Mouse (Mus musculus): ENCODE data around the gene Dll4. TPM values are rescaled to one million over a fixed set of nuclear protein-coding genes. Genes with fewer than 3 reads are reported as not detected.
A peak's percentile ranks its signal among the peaks of the same experiment; 100 is the strongest.

The Dll4 gene
- polyA plus RNA-seq, 1 experiment, result 0.04 TPM

- Histone ChIP-seq H3K4me1 (ENCODE audit: control insufficient read depth) (peaks cover 21% of the 10 kb centered on the region), H3K36me3 (ENCODE audit: control insufficient read depth) (no peaks in the 10 kb centered on the region), H3K9me3 (ENCODE audit: control insufficient read depth, low read length) (no peaks in the 10 kb centered on the region), H3K4me3 (replicated peaks) (peak overlapping the region; percentile 65), H3K27me3 (ENCODE audit: control insufficient read depth) (peaks cover 21% of the 10 kb centered on the region)
- TF ChIP-seq TAL1 (IDR thresholded peaks at IDR 0.05; ENCODE audit: low read length) (no peak), GATA1 (IDR thresholded peaks at IDR 0.05; ENCODE audit: low read length) (no peak)
Measured at GRCm38 (mm10) chr2:119337425-119338265, 12.1 kb downstream of the Dll4 start.

GRCm38 (mm10) chr2:119344537-119345138 lies 19.1 kb downstream of the Dll4 start:
- H3K27me3 ChIP-seq (ENCODE audit: control insufficient read depth), result peaks cover 8% of the 10 kb centered on the region
- no peak overlapping the region for H3K4me3 ChIP-seq (replicated peaks)
- no peaks in the 10 kb centered on the region for H3K4me1 ChIP-seq (ENCODE audit: control insufficient read depth)
- no peaks in the 10 kb centered on the region for H3K9me3 ChIP-seq (ENCODE audit: control insufficient read depth, low read length)
- no peak for TF ChIP-seq GATA1 (IDR thresholded peaks at IDR 0.05; ENCODE audit: low read length)
- no peak for TF ChIP-seq TAL1 (IDR thresholded peaks at IDR 0.05; ENCODE audit: low read length)
- H3K36me3 ChIP-seq (ENCODE audit: control insufficient read depth), result no peaks in the 10 kb centered on the region

GRCm38 (mm10) chr2:119350555-119351486 lies 25.2 kb downstream of the Dll4 start, which contains the start of gene Chac1:
Gene Chac1, plus strand, starts transcription at chr2:119351229.
- TF ChIP-seq TAL1 (IDR thresholded peaks at IDR 0.05; ENCODE audit: low read length) (no peak), GATA1 (IDR thresholded peaks at IDR 0.05; ENCODE audit: low read length) (no peak)
- Histone ChIP-seq H3K27me3 (ENCODE audit: control insufficient read depth) (peaks cover 41% of the 10 kb centered on the region), H3K4me3 (replicated peaks) (peak within 1 kb of the TSS; percentile 83)

GRCm38 (mm10) chr2:119353707-119354106 lies 28.1 kb downstream of the Dll4 start:
- Histone ChIP-seq H3K4me1 (ENCODE audit: control insufficient read depth) (peaks cover 23% of the 10 kb centered on the region), H3K4me3 (replicated peaks) (no peak overlapping the region), H3K36me3 (ENCODE audit: control insufficient read depth) (peaks cover 17% of the 10 kb centered on the region), H3K27me3 (ENCODE audit: control insufficient read depth) (peaks cover 34% of the 10 kb centered on the region), H3K9me3 (ENCODE audit: control insufficient read depth, low read length) (no peaks in the 10 kb centered on the region)
- TF ChIP-seq GATA1 (IDR thresholded peaks at IDR 0.05; ENCODE audit: low read length) (no peak), TAL1 (IDR thresholded peaks at IDR 0.05; ENCODE audit: low read length) (no peak)

More at GRCm38 (mm10) chr2:119350555-119351486, 25.2 kb downstream of the Dll4 start, which contains the start of gene Chac1:
- H3K4me1 ChIP-seq (ENCODE audit: control insufficient read depth), result peaks cover 20% of the 10 kb centered on the region
- peaks cover 17% of the 10 kb centered on the region for H3K36me3 ChIP-seq (ENCODE audit: control insufficient read depth)
- H3K9me3 ChIP-seq (ENCODE audit: control insufficient read depth, low read length), result no peaks in the 10 kb centered on the region

- no peak for TF ChIP-seq TAL1 (IDR thresholded peaks at IDR 0.05; ENCODE audit: low read length)
- TF ChIP-seq GATA1 (IDR thresholded peaks at IDR 0.05; ENCODE audit: low read length), result no peak
- peaks cover 22% of the 10 kb centered on the region for H3K4me1 ChIP-seq (ENCODE audit: control insufficient read depth)
- H3K9me3 ChIP-seq (ENCODE audit: control insufficient read depth, low read length), result no peaks in the 10 kb centered on the region
Measured at GRCm38 (mm10) chr2:119355089-119355488, 29.5 kb downstream of the Dll4 start.

GRCm38 (mm10) chr2:119355651-119356050 lies 30.1 kb downstream of the Dll4 start:
- no peak for TF ChIP-seq TAL1 (IDR thresholded peaks at IDR 0.05; ENCODE audit: low read length)
- no peak for TF ChIP-seq GATA1 (IDR thresholded peaks at IDR 0.05; ENCODE audit: low read length)
- H3K4me1 ChIP-seq (ENCODE audit: control insufficient read depth), result peaks cover 16% of the 10 kb centered on the region
- H3K4me3 ChIP-seq (replicated peaks), result no peak overlapping the region
- peaks cover 17% of the 10 kb centered on the region for H3K36me3 ChIP-seq (ENCODE audit: control insufficient read depth)
- H3K9me3 ChIP-seq (ENCODE audit: control insufficient read depth, low read length), result no peaks in the 10 kb centered on the region
- peaks cover 28% of the 10 kb centered on the region for H3K27me3 ChIP-seq (ENCODE audit: control insufficient read depth)

More at GRCm38 (mm10) chr2:119355089-119355488, 29.5 kb downstream of the Dll4 start:
- Histone ChIP-seq H3K27me3 (ENCODE audit: control insufficient read depth) (peaks cover 33% of the 10 kb centered on the region), H3K4me3 (replicated peaks) (no peak overlapping the region), H3K36me3 (ENCODE audit: control insufficient read depth) (peaks cover 17% of the 10 kb centered on the region)

GRCm38 (mm10) chr2:119356310-119356709 lies 30.7 kb downstream of the Dll4 start:
- Histone ChIP-seq H3K4me3 (replicated peaks) (no peak overlapping the region), H3K36me3 (ENCODE audit: control insufficient read depth) (peaks cover 17% of the 10 kb centered on the region), H3K9me3 (ENCODE audit: control insufficient read depth, low read length) (no peaks in the 10 kb centered on the region), H3K27me3 (ENCODE audit: control insufficient read depth) (peaks cover 21% of the 10 kb centered on the region), H3K4me1 (ENCODE audit: control insufficient read depth) (peaks cover 10% of the 10 kb centered on the region)
- TF ChIP-seq GATA1 (IDR thresholded peaks at IDR 0.05; ENCODE audit: low read length) (no peak), TAL1 (IDR thresholded peaks at IDR 0.05; ENCODE audit: low read length) (no peak)

- H3K4me1 ChIP-seq (ENCODE audit: control insufficient read depth), result peaks cover 5% of the 10 kb centered on the region
- peaks cover 17% of the 10 kb centered on the region for H3K36me3 ChIP-seq (ENCODE audit: control insufficient read depth)
- no peak overlapping the region for H3K4me3 ChIP-seq (replicated peaks)
- peaks cover 3% of the 10 kb centered on the region for H3K9me3 ChIP-seq (ENCODE audit: control insufficient read depth, low read length)
- TF ChIP-seq GATA1 (IDR thresholded peaks at IDR 0.05; ENCODE audit: low read length) (no peak), TAL1 (IDR thresholded peaks at IDR 0.05; ENCODE audit: low read length) (no peak)
- H3K27me3 ChIP-seq (ENCODE audit: control insufficient read depth), result peaks cover 16% of the 10 kb centered on the region
Measured at GRCm38 (mm10) chr2:119356805-119357204, 31.2 kb downstream of the Dll4 start.
